Mouse (Mus musculus): ENCODE data around the gene Ston1.
A peak's percentile ranks its signal among the peaks of the same experiment; 100 is the strongest.

- TF ChIP-seq CTCF (IDR thresholded peaks at IDR 0.05; ENCODE audit: borderline replicate concordance, insufficient read depth, low read length) = no peak
- TF ChIP-seq POLR2A (IDR thresholded peaks at IDR 0.05; ENCODE audit: low read depth, low read length) = peak; percentile 68
Measured at GRCm38 (mm10) chr17:88626347-88626811, 28.9 kb downstream of the Ston1 start.
